Mouse (Mus musculus) adrenal gland, postnatal 25 days (tissue): ENCODE results near the gene Rgs7bp. TPM values are rescaled to one million over a fixed set of nuclear protein-coding genes. Genes with fewer than 3 reads are reported as not detected.
"Not testable (repeated sequence)": the region's sequence is repeated elsewhere in the genome, so short reads cannot be mapped to it uniquely, and the experiment has no call there.

ENCODE experiments used
- DNase-seq: peaks from one replicate; pipeline ENCODE4 v3.0.0; 2021; ENCODE audit warnings: mixed read lengths
- total RNA-seq: library from RNA; stranded (reverse); gene quantifications from 2 replicates; pipeline ENCODE4 v1.2.3, GENCODE M21; 2021

The Rgs7bp gene
- total RNA-seq, 1 experiment from 2014 or later = 1.2 TPM

DNA sequence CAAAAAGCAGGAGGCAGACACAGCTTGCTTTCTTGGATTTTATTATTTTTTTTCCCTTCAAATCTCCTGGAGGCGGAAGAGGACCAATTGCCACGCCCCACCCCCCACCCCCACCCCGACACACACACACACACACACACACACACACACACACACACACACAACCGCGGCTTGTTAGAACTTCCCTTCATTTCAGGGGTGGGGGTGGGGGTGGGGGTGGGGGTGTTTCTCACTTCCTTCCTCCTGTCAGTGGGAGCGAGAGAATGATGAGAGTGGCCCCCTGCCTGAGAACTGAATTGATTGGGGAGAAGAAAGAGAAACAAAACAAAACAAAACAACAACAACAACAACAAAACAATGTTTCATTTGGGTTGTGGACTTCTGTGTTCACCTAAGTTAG is 117.0 kb downstream of the Rgs7bp start:
- DNase-seq = no peak

- DNase-seq = no peak
Measured at GRCm38 (mm10) chr13:104936586-104936985, 118.1 kb downstream of the Rgs7bp start.

DNA sequence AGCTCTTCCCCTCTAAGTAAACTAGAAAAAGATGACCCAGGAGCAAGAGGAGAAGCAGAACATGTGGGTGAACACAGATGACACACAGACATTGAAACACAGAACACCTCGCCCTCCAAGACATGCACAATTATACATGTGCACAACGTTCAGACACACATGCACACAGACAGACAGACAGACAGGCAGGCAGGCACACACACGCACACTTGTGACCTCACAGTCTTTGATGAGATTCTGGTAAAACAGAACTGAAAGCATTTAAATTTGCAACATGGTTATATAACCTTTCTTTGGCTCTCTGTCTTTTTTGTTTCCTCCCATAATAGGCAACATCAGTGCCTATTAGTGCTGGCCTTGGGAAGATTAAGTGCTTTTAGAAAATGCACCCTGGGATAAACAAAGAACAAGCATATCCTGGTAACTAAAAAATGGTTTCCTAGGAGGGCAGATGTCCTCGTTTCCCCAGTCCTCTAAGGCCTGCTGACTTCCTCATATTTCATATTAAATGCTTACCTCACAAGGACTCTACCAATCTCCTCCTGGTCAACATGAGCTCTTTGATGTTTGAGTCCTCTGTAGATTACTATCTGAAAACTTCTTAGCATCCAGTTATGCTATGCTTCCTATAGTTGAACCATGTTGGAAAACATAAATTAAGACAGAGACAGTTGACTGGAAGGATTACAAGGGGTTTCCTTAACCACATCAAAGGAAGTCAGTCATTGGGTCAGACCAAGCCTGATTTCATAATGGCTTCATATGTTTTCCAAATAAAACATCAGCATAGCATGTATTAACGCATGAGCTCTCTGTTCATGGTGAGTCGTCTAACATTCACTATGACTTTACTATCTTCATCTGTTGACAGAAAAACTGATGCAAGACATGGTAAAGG is 122.8 kb downstream of the Rgs7bp start:
- DNase-seq = no peak

GRCm38 (mm10) chr13:104930814-104931213 is 123.9 kb downstream of the Rgs7bp start:
- DNase-seq = no peak

DNA sequence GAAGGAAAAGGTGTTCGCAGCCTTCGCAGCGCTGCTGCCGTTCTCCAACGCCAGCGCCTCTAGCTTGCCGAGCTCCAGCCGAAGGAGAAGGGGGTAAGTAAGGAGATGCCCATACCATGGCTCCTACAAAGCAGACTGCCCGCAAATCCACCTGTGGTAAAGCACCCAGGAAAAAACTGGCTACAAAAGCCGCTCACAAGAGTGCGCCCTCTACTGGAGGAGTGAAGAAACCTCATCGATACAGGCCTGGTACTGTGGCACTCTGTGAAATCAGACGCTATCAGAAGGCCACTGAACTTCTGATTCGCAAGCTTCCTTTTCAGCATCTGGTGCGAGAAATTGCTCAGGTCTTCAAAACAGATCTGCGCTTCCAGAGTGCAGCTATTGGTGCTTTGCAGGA is 136.1 kb downstream of the Rgs7bp start:
- DNase-seq = peak; percentile 8

DNA sequence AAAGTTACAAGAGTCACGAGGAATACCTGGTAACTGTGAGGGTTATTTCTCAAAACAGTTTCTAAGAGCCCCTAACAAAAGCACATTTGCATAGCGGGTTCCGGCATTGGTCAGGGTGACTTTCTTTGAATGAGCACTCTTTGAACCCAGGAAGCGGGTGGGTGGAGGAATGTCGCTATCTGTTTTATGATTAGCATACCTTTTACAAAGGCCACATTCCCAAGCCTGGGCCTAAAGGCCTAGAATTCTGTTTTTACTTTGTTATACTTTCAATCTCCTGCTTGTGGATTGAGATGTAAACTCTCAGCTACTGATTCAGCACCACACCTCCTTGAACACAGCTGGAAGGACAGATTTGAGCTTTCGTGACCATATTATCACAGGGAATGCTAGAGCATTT is 138.0 kb downstream of the Rgs7bp start:
- DNase-seq = not testable (repeated sequence)

DNA sequence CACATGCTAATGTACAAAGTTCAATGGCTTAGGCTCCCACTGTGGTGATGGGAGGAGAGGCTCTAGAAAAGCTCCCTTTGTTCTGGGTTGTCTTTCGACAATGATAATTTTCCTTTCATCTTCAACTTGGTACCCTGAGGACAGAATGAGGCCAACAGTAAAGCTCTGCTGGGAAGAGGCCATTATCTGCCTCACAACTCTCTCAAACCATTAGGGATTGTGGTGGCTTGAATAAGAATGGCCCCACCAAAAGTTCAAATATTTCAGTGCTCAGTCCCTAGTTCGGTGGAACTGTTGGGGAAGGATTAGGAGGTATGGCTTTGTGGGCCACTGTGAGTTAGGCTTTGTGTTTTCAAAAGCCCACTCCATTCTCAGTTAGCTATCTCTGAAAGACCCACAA is 138.6 kb downstream of the Rgs7bp start:
- no peak for DNase-seq

GRCm38 (mm10) chr13:104914288-104914895 is 140.3 kb downstream of the Rgs7bp start:
- DNase-seq = no peak

DNA sequence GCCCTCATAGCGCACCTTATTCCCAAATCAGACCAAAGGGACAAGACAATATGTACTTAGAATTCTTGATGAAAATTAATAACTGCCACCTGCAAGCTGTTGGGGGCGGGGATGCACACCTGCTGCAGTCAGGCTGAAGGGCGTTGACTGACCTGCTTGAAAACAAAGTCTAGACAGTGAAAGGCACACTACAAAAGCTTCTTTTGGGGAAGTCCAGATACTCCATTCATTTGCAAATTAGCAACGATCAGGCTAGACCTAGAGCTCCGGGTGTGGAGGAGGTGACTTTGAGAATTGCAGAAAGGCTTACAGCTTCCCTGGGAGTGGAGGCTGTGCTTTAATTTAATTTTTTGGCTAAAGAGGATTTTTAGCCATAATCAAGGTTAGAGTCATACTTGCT is 143.1 kb downstream of the Rgs7bp start:
- DNase-seq = not testable (repeated sequence)

DNA sequence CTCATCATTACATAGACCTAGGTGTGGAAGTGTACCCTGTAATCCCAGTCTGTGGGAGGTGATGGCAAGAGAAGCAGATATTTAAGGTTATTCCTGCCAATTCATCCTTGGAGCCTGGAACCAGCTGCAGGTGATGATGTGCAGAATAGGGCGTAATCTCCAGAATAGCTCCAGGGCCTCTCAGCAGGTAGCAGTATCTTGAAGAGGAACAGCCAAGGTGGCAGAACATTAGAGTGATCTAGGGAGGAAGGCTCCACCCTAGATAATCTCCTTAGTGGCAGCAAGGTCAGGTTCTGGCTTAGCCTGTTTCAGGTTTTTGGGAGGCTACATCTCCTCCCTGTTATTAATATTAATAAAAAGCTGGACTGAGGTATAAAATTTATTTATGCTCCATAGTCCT is 143.7 kb downstream of the Rgs7bp start:
- not testable (repeated sequence) for DNase-seq

- no peak for DNase-seq
Measured at GRCm38 (mm10) chr13:104908691-104909090, 146.0 kb downstream of the Rgs7bp start.

Other genes starting within 250 kb of the Rgs7bp start
- 15.9 and 19.6 TPM in 2 replicates for gene Cwc27, start 237.8 kb downstream of the Rgs7bp start, total RNA-seq
- gene Shisal2b, start 191.0 kb downstream of the Rgs7bp start, total RNA-seq = not detected in 2 replicates
- gene 4933425L06Rik, start 27.2 kb upstream of the Rgs7bp start, total RNA-seq = not detected in 2 replicates
- 10.7 and 11.9 TPM in 2 replicates for gene Rnf180, start 239.9 kb upstream of the Rgs7bp start, total RNA-seq